Comparison of ENCODE assay signal across 22 mouse cellular contexts in genomic region chr8:120039313-120039919, GRCm38 (mm10). TPM values are rescaled to one million over a fixed set of nuclear protein-coding genes. Genes with fewer than 3 reads are reported as not detected.
DNase-seq lines count a peak whose midpoint lies in the region; ATAC-seq and TF ChIP-seq lines count a peak whose summit lies in the region.
"Had no signal": no experiment of that assay in that cellular context is flagged by ENCODE, and none has a peak within 500 bp of the region (broad histone marks: within the 10 kb centered on the region; RNA-seq: fewer than 3 reads in every experiment).

No protein-coding gene starts in this region.

- ATAC-seq in kidney, embryonic 15.5 days (replicated peaks; ENCODE audit: low FRiP score) = 0 out of 2 replicates have a peak, but pooled peaks have one; percentile 28
- ATAC-seq: CD4-positive, CD25-positive, alpha-beta regulatory T cell, adult 4 months; forebrain, postnatal 0 days; intestine, embryonic 16.5 days had no signal

- no peak overlapping the region for H3K9ac ChIP-seq in kidney, embryonic 15.5 days
- no peak overlapping the region for H3K9ac ChIP-seq in ES-Bruce4 (ENCODE audit: low read depth, poor library complexity, severe bottlenecking)
- H3K9ac ChIP-seq: forebrain, postnatal 0 days; heart, embryonic 13.5 days; hindbrain, embryonic 15.5 days; liver, embryonic 13.5 days; lung, embryonic 14.5 days had no signal

- DNase-seq in embryo, embryonic 10 days (ENCODE audit: low spot score) = peak; percentile 40
- no peak for DNase-seq in embryo, embryonic 10.5 days (ENCODE audit: low spot score)
- DNase-seq in kidney, adult 8-10 months = no peak
- no peak for DNase-seq in limb, embryonic 10.5 days (ENCODE audit: low spot score)
- DNase-seq in adrenal gland, postnatal 4 days (ENCODE audit: low spot score in 2 of 2) = no peak
- no peak for DNase-seq in lung, postnatal 25 days (ENCODE audit: low spot score)
- DNase-seq: adrenal gland, postnatal 36 days; cerebellum, adult 8-10 months; forebrain, postnatal 0 days; heart, postnatal 36 days; liver, embryonic 13.5 days; lung, embryonic 14.5 days; lung, postnatal 4 days; thymus, postnatal 14 days had no signal

- no peak for TF ChIP-seq EP300 in ES-Bruce4 (IDR thresholded peaks at IDR 0.05; ENCODE audit: insufficient read depth, low read depth, low read length)

- no peaks in the 10 kb centered on the region for H3K9me3 ChIP-seq in kidney, embryonic 15.5 days (replicated peaks)
- no peaks in the 10 kb centered on the region for H3K9me3 ChIP-seq in ES-Bruce4 (replicated peaks; ENCODE audit: control insufficient read depth, insufficient read depth, low read length, poor library complexity, severe bottlenecking)
- H3K9me3 ChIP-seq in limb, embryonic 10.5 days (replicated peaks) = no peaks in the 10 kb centered on the region
- H3K9me3 ChIP-seq: heart, embryonic 13.5 days; hindbrain, embryonic 15.5 days; liver, embryonic 13.5 days had no signal

- no peak for TF ChIP-seq POLR2A in ES-Bruce4 (IDR thresholded peaks at IDR 0.05; ENCODE audit: insufficient read depth, low read length)

- 64% methylated on average over 11 of the region's 11 CpGs for WGBS in kidney, embryonic 15.5 days
- 75% methylated on average over 11 of the region's 11 CpGs for WGBS in limb, embryonic 10.5 days

- no peak overlapping the region for H3K4me2 ChIP-seq in kidney, embryonic 15.5 days
- H3K4me2 ChIP-seq: heart, embryonic 13.5 days; hindbrain, embryonic 15.5 days; liver, embryonic 13.5 days; lung, embryonic 14.5 days had no signal

- 0 out of 2 replicates have a peak, but pooled peaks cover 6% of the 10 kb centered on the region for H3K27me3 ChIP-seq in kidney, embryonic 15.5 days
- no peaks in the 10 kb centered on the region for H3K27me3 ChIP-seq in ES-Bruce4 (ENCODE audit: control insufficient read depth, insufficient read depth, low read length, poor library complexity, severe bottlenecking)
- no peaks in the 10 kb centered on the region for H3K27me3 ChIP-seq in limb, embryonic 10.5 days (ENCODE audit: low read depth, poor library complexity, severe bottlenecking)
- H3K27me3 ChIP-seq: hindbrain, embryonic 15.5 days had no signal

- no peak overlapping the region for H3K4me3 ChIP-seq in kidney, embryonic 15.5 days (replicated peaks)
- H3K4me3 ChIP-seq in ES-Bruce4 (ENCODE audit: low read depth, low read length) = 0 out of 2 replicates have a peak overlapping the region, but pooled peaks have one; percentile 11
- H3K4me3 ChIP-seq in limb, embryonic 10.5 days = no peak overlapping the region
- H3K4me3 ChIP-seq: heart, embryonic 13.5 days; hindbrain, embryonic 15.5 days; left cerebral cortex, adult 2 months; liver, embryonic 13.5 days had no signal

- peaks cover 26% of the 10 kb centered on the region for H3K4me1 ChIP-seq in kidney, embryonic 15.5 days
- peaks cover 2% of the 10 kb centered on the region for H3K4me1 ChIP-seq in ES-Bruce4 (ENCODE audit: control insufficient read depth, insufficient read depth, low read length)
- peaks cover 34% of the 10 kb centered on the region for H3K4me1 ChIP-seq in limb, embryonic 10.5 days
- H3K4me1 ChIP-seq: hindbrain, embryonic 15.5 days had no signal

- no peak overlapping the region for H3K27ac ChIP-seq in kidney, embryonic 15.5 days
- H3K27ac ChIP-seq in ES-Bruce4 (ENCODE audit: insufficient read depth, low read length) = no peak overlapping the region
- H3K27ac ChIP-seq in limb, embryonic 10.5 days = 0 out of 2 replicates have a peak overlapping the region, but pooled peaks have one; percentile 4
- H3K27ac ChIP-seq: heart, embryonic 13.5 days; hindbrain, embryonic 15.5 days; left cerebral cortex, adult 2 months; liver, embryonic 13.5 days had no signal

- TF ChIP-seq CTCF in ES-Bruce4 (IDR thresholded peaks at IDR 0.05; ENCODE audit: low read depth, low read length) = no peak

- H3K36me3 ChIP-seq in kidney, embryonic 15.5 days = no peaks in the 10 kb centered on the region
- H3K36me3 ChIP-seq in ES-Bruce4 (ENCODE audit: control insufficient read depth, insufficient read depth, low read length, poor library complexity, severe bottlenecking) = no peaks in the 10 kb centered on the region
- H3K36me3 ChIP-seq in limb, embryonic 10.5 days = no peaks in the 10 kb centered on the region
- H3K36me3 ChIP-seq: heart, embryonic 13.5 days; hindbrain, embryonic 15.5 days; liver, embryonic 13.5 days had no signal

RNA-seq across cellular contexts. Expression of gene Crispld2, which starts 47.2 kb away (rescaled TPM):
- polyA plus RNA-seq in kidney, embryonic 15.5 days (2015; fragmentation: Nextera tagmentation; extraction: Ambion mirVana) = 7.7 and 11.1 TPM in 2 replicates
- polyA plus RNA-seq in ES-Bruce4 (2011; ENCODE audit: insufficient read depth, insufficient read length, low read depth, missing spikeins) = 0.84 and 1.3 TPM in 2 replicates
- polyA plus RNA-seq in limb, embryonic 10.5 days (2016; fragmentation: Nextera tagmentation; extraction: Ambion mirVana) = 5.0 and 6.1 TPM in 2 replicates
- 10 to 100 TPM in 1 of 2 experiments, 1 to 10 TPM in 1; 9.9 to 11.7 TPM for total RNA-seq in adrenal gland, postnatal 4 days (2021)
- total RNA-seq: common myeloid progenitor, adult 5-6 weeks had no signal
